Mouse (Mus musculus): ENCODE data around the gene Mllt3.

DNA sequence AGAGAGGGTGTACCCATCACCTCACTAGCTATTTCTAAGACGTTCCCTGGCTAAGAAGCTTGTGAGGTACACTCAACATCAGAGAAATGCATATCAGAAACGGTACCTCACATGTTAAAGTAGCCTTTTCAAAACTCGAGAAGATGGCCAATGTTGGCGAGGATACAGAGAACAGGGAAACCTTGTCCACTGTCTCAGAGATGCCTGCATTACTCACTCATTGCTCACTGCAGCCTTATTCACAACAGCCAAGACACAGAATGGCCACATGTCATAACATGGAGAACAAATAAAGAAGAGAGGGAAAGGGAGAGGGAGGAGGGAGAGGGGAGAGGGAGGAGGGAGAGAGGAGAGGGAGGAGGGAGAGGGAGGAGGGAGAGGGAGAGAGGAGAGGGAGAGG, 47.9 kb downstream of the Mllt3 start:
- TF ChIP-seq CTCF (IDR thresholded peaks at IDR 0.05; ENCODE audit: control insufficient read depth, insufficient read depth, low read length) (no peak), POLR2A (IDR thresholded peaks at IDR 0.05; ENCODE audit: borderline replicate concordance, control insufficient read depth, low read depth, low read length) (no peak)
